Mouse (Mus musculus): ENCODE measurements around the gene Prss21. TPM values are rescaled to one million over a fixed set of nuclear protein-coding genes. Genes with fewer than 3 reads are reported as not detected.
"Not testable (repeated sequence)": the region's sequence is repeated elsewhere in the genome, so short reads cannot be mapped to it uniquely, and the experiment has no call there.

The Prss21 gene
- total RNA-seq, 2 experiments from 2014 or later = not detected

DNA sequence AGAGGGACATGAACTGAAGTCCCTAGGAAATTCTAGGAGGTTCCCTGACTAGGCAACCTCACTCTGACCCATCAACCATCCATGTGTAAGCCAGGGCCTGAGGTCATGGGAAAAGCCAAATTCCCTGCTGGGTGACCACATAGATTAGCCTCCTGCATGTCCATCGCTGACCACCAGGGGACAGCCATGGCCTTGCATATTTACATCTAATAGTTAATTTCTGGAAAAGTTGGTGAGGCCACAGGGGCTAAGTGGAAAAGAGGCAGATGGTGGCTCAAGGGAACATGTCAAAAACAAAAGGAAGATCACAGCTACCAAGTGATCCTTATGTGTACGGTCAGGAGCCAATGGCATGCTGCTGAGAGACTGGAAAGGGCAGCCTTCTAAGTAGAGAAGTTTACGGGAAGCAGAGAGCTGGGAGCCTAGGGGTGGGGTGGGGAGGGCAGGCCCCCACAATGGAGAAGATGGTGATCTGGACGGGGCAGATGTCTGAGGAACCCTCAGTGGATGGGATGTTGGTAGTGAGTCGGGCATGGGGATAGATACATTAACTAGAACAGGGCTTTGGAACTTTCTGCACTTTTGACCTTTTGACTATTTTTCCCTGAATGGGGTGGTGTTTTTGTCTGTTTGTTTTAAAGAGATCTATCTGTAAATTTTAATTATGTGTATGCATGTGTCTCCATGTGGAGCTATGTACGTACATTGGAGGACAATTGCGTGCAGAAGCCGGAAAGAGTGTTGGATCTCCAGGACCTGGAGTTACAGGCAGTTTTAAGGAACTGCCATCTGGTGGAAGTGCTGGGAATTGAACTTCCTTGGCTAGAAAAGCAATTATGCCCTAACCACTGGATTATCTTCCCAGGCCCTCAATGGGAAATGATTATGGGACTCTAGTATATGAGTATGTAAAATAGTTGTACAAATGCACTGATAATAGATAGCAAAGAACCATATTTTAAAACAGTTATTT is 6.3 kb downstream of the Prss21 start:
- DNase-seq (ENCODE audit: extremely low spot score in 1 of 2, low spot score in 2 of 2) = peak in 1 of 2 experiments; percentile 20
- intact Hi-C loops (cut with DNase I) = loop anchor here (1.0 kb wide), 1 partner anchor 86 kb away; no protein-coding TSS in a partner anchor
- Histone ChIP-seq H3K27ac (no peak overlapping the region), H3K4me3 (no peak overlapping the region)
- TF ChIP-seq CTCF (IDR thresholded peaks at IDR 0.05) = peak; percentile 80

DNA sequence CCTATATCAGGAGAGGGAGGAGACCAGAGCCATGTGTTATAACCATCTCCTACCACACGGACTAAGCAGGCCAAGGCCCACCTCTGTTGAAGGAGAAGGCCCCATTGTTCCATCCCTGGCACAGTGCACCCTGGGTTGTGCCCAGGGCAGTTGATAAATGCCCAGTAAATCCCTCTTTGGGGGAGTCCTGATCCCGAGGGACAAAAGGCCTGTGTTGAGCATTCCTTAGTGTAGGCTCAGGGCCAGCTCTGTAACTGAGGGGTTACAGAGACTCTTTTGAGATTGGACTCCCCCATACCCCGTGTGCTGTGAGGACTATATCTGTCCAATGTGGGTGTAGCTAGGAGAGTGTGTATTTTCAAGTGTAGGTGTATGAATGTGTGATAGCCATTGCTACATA is 8.9 kb downstream of the Prss21 start:
- no peak for DNase-seq (ENCODE audit: extremely low spot score in 1 of 2, low spot score in 2 of 2)
- TF ChIP-seq CTCF (IDR thresholded peaks at IDR 0.05) = no peak; the same call in none of the 2 replicates
- H3K4me3 ChIP-seq = no peak overlapping the region
- intact Hi-C loops (cut with DNase I) = no loop called here
- no peak overlapping the region for H3K27ac ChIP-seq

DNA sequence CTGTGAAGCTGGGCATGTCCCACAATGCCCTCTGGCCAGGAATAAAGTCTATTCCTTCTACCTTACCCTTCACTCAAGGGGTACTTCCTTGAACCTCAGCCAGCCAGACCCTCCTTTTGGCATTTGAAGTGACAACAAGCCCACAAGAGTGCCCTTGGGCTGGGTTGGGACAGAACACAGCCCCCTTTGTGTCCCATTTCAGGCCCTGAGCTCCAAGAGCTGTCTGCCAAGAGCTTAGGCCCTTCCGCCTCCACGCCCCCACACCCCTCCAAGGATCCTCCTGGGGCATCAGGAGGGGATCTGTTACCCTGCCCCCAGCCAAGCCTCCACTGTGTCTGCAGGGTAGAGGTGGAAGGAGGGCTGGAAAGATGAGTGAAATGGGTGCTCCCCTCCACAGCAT is 9.3 kb downstream of the Prss21 start:
- DNase-seq (ENCODE audit: extremely low spot score in 1 of 2, low spot score in 2 of 2) = no peak
- H3K27ac ChIP-seq = no peak overlapping the region
- intact Hi-C loops (cut with DNase I) = no loop called here

DNA sequence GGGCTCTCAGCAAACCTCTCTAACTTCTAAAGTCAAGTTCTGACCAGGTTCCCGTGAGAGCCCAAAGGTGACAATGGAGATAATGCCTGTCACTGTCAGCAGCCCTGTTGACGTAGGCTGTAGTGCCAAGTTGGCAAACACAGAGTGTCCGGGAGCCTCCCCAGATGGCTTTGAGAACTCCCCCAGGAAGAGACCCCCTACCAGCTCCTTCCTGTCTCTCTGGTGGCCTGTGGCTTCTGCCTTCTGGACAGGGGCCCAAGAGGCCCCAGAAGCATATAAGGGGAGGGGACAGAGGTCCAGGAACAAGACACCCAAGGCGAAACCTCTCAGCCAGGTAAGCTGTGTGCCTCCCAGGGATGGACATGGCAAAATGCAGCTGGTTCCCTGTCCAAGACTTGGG is 12.7 kb downstream of the Prss21 start, which contains the start of the genes Dcpp1 and Dcpp2:
Dcpp1 (plus strand) TSS at position 301 of the 400 bp plus-strand sequence.
Dcpp2 (plus strand) TSS at position 305 of the 400 bp plus-strand sequence.
- not testable (repeated sequence) for H3K27ac ChIP-seq; H3K4me3 ChIP-seq; DNase-seq (ENCODE audit: extremely low spot score in 1 of 2, low spot score in 2 of 2)
- intact Hi-C loops (cut with DNase I) = loop anchor here (5.0 kb wide), 1 partner anchor 42 kb away; no protein-coding TSS in a partner anchor

More for the DNA sequence above, 9.3 kb downstream of the Prss21 start:
- no peak for TF ChIP-seq CTCF (IDR thresholded peaks at IDR 0.05)
- no peak overlapping the region for H3K4me3 ChIP-seq

DNA sequence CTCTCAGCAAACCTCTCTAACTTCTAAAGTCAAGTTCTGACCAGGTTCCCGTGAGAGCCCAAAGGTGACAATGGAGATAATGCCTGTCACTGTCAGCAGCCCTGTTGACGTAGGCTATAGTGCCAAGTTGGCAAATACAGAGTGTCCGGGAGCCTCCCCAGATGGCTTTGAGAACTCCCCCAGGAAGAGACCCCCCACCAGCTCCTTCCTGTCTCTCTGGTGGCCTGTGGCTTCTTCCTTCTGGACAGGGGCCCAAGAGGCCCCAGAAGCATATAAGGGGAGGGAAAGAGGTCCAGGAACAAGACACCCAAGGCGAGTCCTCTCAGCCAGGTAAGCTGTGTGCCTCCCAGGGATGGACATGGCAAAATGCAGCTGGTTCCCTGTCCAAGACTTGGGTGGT is 49.3 kb downstream of the Prss21 start, which contains the start of gene Dcpp3:
Dcpp3 (plus strand) TSS at position 301 of the 400 bp plus-strand sequence.
- DNase-seq (ENCODE audit: extremely low spot score in 1 of 2, low spot score in 2 of 2); H3K4me3 ChIP-seq; H3K27ac ChIP-seq; intact Hi-C loops (cut with DNase I): not testable (repeated sequence)

Small RNA genes lying within 50 kb of the gene (microRNA-seq; reads per million reads assigned to microRNA genes)
- 1.4 to 3.7 reads per million in 2 experiments for gene Mir5125

Other genes starting within 250 kb of the Prss21 start
- gene Mmp25, start 222.8 kb upstream of the Prss21 start, total RNA-seq (2021) = under 1 TPM; 0.07 to 0.12 TPM
- gene Bicdl2, start 207.6 kb upstream of the Prss21 start, total RNA-seq (2021) = not detected
- gene Hcfc1r1, start 194.5 kb upstream of the Prss21 start, total RNA-seq (2021) = 100 to 1,000 TPM; 127 to 129 TPM
- 1 to 10 TPM; 5.5 to 7.2 TPM for gene Thoc6, start 194.2 kb upstream of the Prss21 start, total RNA-seq (2021)
- gene Tnfrsf12a, start 190.6 kb upstream of the Prss21 start, total RNA-seq (2021) = 10 to 100 TPM; 10.3 to 14.3 TPM
- gene Cldn6, start 188.8 kb upstream of the Prss21 start, total RNA-seq (2021) = not detected
- under 1 TPM in 1 of 2 experiments, not detected in 1; 0.23 TPM for gene Cldn9, start 184.0 kb upstream of the Prss21 start, total RNA-seq (2021)
- under 1 TPM; 0.23 to 0.32 TPM for gene 1520401A03Rik, start 145.3 kb upstream of the Prss21 start, total RNA-seq (2021)
- gene Pkmyt1, start 141.7 kb upstream of the Prss21 start, total RNA-seq (2021) = 1 to 10 TPM; 4.3 TPM
- 10 to 100 TPM; 50.9 to 56.0 TPM for gene Paqr4, start 127.2 kb upstream of the Prss21 start, total RNA-seq (2021)
- under 1 TPM; 0.68 TPM for gene Kremen2, start 122.2 kb upstream of the Prss21 start, total RNA-seq (2021)
- gene Flywch1, start 96.5 kb upstream of the Prss21 start, total RNA-seq (2021) = 100 to 1,000 TPM; 425 to 428 TPM
- 10 to 100 TPM; 11.9 to 13.7 TPM for gene Flywch2, start 82.0 kb upstream of the Prss21 start, total RNA-seq (2021)
- 100 to 1,000 TPM; 671 to 678 TPM for gene Srrm2, start 77.5 kb upstream of the Prss21 start, total RNA-seq (2021)
- gene Elob, start 38.9 kb upstream of the Prss21 start, total RNA-seq (2021) = 100 to 1,000 TPM; 337 to 365 TPM
- gene Prss33, start 32.0 kb upstream of the Prss21 start, total RNA-seq (2021) = not detected
- not detected for gene Prss32, start 24.2 kb upstream of the Prss21 start, total RNA-seq (2021)
- gene Prss41, start 23.9 kb upstream of the Prss21 start, total RNA-seq (2021) = 1 to 10 TPM; 1.1 to 2.2 TPM
- gene Dcpp1, start 12.8 kb downstream of the Prss21 start, total RNA-seq (2021) = not detected
- not detected for gene Dcpp2, start 12.8 kb downstream of the Prss21 start, total RNA-seq (2021)
- gene Dcpp3, start 49.4 kb downstream of the Prss21 start, total RNA-seq (2021) = not detected
- gene Sbp, start 73.6 kb downstream of the Prss21 start, total RNA-seq (2021) = not detected
- not detected for gene Sbpl, start 87.2 kb downstream of the Prss21 start, total RNA-seq (2021)
- 1 to 10 TPM in 1 of 2 experiments, under 1 TPM in 1; 0.45 to 1.1 TPM for gene Prss30, start 112.5 kb downstream of the Prss21 start, total RNA-seq (2021)
- 1 to 10 TPM in 1 of 2 experiments, under 1 TPM in 1; 0.70 to 1.5 TPM for gene Prss22, start 130.0 kb downstream of the Prss21 start, total RNA-seq (2021)
- gene Prss27, start 170.1 kb downstream of the Prss21 start, total RNA-seq (2021) = not detected
- 10 to 100 TPM; 25.0 to 26.4 TPM for gene Kctd5, start 205.4 kb downstream of the Prss21 start, total RNA-seq (2021)

All from left cerebral cortex, adult 2 months (tissue).